Mouse (Mus musculus) ES-Bruce4 (cell line): ENCODE results near the gene Atoh8. TPM values are rescaled to one million over a fixed set of nuclear protein-coding genes. Genes with fewer than 3 reads are reported as not detected.

Experiments used
- H3K27ac ChIP-seq: 2 replicates; pipeline ENCODE4 v1.5.1; 2012; ENCODE audit warnings: low read length, inconsistent platforms; ENCODE audit not compliant: insufficient read depth
- H3K27me3 ChIP-seq: 2 replicates; pipeline ENCODE4 v1.6.1; 2012; ENCODE audit warnings: mild to moderate bottlenecking, low read length, inconsistent platforms; ENCODE audit not compliant: control insufficient read depth, poor library complexity, insufficient read depth, severe bottlenecking
- H3K36me3 ChIP-seq: 2 replicates; pipeline ENCODE4 v1.6.1; 2012; ENCODE audit warnings: inconsistent platforms, mild to moderate bottlenecking, low read length, moderate library complexity; ENCODE audit not compliant: control insufficient read depth, poor library complexity, insufficient read depth, severe bottlenecking
- H3K4me1 ChIP-seq: one replicate; pipeline ENCODE4 v1.8.1; 2011; ENCODE audit warnings: low read length; ENCODE audit not compliant: control insufficient read depth, insufficient read depth
- H3K4me3 ChIP-seq: 2 replicates; pipeline ENCODE4 v1.5.1; 2011; ENCODE audit warnings: low read depth, mild to moderate bottlenecking, low read length
- H3K9ac ChIP-seq: 2 replicates; pipeline ENCODE4 v1.6.1; 2012; ENCODE audit warnings: low read depth, mild to moderate bottlenecking, inconsistent platforms; ENCODE audit not compliant: poor library complexity, severe bottlenecking
- H3K9me3 ChIP-seq: replicated peaks from 2 replicates; pipeline ENCODE4 v1.6.1; 2012; ENCODE audit warnings: mild to moderate bottlenecking, low read length, inconsistent platforms; ENCODE audit not compliant: control insufficient read depth, poor library complexity, insufficient read depth, severe bottlenecking
- CTCF ChIP-seq: IDR thresholded peaks from one replicate; pipeline ENCODE4 v1.8.1; 2011; ENCODE audit warnings: low read depth, low read length
- EP300 ChIP-seq: IDR thresholded peaks from 2 replicates; pipeline ENCODE4 v1.6.1; 2011; ENCODE audit warnings: low read depth, low read length; ENCODE audit not compliant: insufficient read depth
- POLR2A ChIP-seq: IDR thresholded peaks from one replicate; pipeline ENCODE4 v1.8.1; 2011; ENCODE audit warnings: low read length; ENCODE audit not compliant: insufficient read depth
- polyA plus RNA-seq: library from polyadenylated mRNA; stranded (reverse); fragments of >200 nt; gene quantifications from 2 replicates; pipeline ENCODE4 v1.2.4, GENCODE M21; 2011; ENCODE audit warnings: low read depth; ENCODE audit not compliant: missing spikeins, insufficient read depth, insufficient read length

Atoh8 gene
- polyA plus RNA-seq, 1 experiment = not detected

DNA sequence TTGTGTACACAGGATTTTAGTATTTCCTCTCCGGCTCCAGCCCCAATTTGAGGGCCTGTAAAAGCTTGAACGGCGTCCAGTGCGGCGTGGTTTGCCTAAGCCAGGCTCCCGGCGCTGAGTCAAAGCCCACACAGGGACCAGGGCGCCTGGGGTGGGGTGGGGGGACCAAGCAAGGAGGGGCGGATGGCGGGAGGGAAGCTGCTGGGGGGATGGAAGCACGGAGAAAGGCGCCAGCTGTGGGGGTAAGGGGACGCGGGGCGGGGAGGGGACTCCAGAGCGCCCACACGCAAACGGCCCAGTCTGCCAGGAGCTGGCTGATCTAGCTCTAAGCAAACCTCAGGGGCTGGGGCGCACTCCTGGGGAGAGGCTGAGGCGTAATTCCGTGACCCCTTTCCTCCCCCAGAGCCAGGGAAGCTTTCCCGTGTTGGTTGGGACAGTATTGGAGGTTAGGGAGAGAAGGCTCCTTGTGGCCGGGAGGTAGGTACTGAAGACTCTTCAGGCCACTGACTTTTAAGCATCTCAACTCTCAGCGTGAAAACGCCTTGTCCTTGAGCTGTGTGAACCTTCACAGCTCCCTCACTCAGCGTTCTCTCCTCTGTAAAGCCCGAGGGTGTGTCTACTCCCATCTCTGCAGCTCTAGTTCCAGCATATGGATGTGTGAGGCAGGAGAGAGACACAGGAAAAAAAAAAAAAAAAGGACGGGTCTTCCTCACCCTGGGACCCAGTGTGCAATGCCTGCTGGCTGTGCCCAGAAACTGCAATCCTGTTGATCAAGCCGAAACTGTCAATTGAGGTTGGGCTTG, 46.1 kb downstream of the Atoh8 start:
- no peak for TF ChIP-seq EP300
- no peak for TF ChIP-seq CTCF
- TF ChIP-seq POLR2A = no peak
- Histone ChIP-seq H3K27me3 (no peaks in the 10 kb centered on the region), H3K9ac (peak overlapping the region; percentile 42; the same call in 1 of the 2 replicates), H3K36me3 (no peaks in the 10 kb centered on the region), H3K9me3 (no peaks in the 10 kb centered on the region), H3K4me1 (no peaks in the 10 kb centered on the region), H3K27ac (no peak overlapping the region), H3K4me3 (peak overlapping the region; percentile 24; the same call in 1 of the 2 replicates)

DNA sequence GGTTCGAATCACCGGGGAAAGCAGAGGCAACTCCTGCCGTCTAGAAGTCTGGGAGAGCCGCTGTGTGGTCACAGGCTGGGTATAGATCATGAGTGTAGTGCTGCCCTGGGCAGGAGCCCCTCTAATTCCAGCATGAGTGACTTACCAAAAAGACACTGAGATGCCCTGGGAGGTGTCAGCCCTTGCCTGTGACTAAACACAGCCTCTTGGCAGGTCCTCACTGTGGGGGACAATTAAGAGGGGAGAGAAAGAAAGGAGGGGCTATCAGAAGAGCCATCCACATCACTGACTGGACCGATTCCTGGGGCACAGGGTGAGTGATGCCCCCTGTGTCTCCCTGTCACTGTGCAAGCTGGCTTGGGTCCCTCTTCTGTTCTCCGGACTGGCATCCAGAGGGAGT, 48.6 kb downstream of the Atoh8 start:
- Histone ChIP-seq H3K27me3 (no peaks in the 10 kb centered on the region), H3K36me3 (no peaks in the 10 kb centered on the region), H3K9me3 (no peaks in the 10 kb centered on the region), H3K9ac (no peak overlapping the region), H3K4me3 (no peak overlapping the region), H3K4me1 (no peaks in the 10 kb centered on the region), H3K27ac (no peak overlapping the region)
- TF ChIP-seq CTCF = no peak

DNA sequence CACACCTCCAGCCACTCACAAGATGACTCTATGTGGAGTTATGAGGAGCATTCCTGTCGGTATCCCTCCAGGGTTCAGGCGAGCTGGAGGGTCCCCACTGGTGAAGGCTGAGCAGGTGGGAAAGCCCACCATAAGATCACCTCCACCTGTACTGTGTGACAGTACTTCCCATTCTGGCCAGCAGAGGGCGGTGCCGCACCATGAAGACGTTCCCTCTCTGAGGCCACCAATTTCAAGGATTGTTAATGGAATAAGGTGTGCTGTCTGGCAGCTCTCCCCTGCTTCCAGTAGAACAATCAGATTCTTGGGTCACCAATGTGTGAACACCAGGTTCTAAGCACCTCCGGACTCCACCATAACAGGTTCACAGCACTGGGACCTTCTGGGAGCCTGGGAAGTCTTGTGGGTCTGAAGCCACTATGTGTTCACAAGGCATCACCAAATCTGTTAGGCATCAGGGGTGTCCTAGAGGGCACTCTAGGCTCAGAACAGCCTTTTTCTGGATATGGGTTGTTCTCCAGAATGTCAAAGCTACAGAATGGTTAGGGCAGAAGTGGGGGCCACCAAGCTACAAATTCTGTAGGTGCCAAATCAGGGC, 49.4 kb downstream of the Atoh8 start:
- no peak overlapping the region for H3K9ac ChIP-seq
- no peaks in the 10 kb centered on the region for H3K36me3 ChIP-seq
- no peaks in the 10 kb centered on the region for H3K27me3 ChIP-seq
- TF ChIP-seq CTCF (peak; percentile 98), EP300 (no peak), POLR2A (no peak)
- no peaks in the 10 kb centered on the region for H3K4me1 ChIP-seq
- no peaks in the 10 kb centered on the region for H3K9me3 ChIP-seq
- no peak overlapping the region for H3K4me3 ChIP-seq
- no peak overlapping the region for H3K27ac ChIP-seq

DNA sequence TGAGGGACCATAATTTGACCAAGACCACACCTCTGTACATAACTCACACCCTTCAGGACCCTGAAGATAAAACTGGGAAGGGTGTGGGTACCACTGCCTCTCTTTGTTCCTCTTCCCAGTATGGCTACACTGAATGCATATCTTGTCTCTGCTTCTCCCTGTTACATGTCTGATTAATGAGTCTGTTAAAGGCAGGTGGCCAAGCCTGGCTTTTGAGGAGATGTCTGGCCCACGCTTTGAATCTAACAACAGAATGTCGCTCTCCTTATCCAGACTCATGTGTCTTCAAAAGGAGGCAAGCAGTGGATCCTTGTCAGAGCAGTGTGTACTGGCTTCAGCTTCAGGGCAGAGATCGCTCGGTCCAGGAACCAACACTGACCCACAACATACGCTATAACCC, 50.8 kb downstream of the Atoh8 start:
- Histone ChIP-seq H3K27me3 (no peaks in the 10 kb centered on the region), H3K9me3 (no peaks in the 10 kb centered on the region), H3K4me3 (no peak overlapping the region), H3K27ac (no peak overlapping the region), H3K36me3 (no peaks in the 10 kb centered on the region), H3K9ac (no peak overlapping the region), H3K4me1 (no peaks in the 10 kb centered on the region)
- no peak for TF ChIP-seq POLR2A
- TF ChIP-seq CTCF = no peak
- no peak for TF ChIP-seq EP300

DNA sequence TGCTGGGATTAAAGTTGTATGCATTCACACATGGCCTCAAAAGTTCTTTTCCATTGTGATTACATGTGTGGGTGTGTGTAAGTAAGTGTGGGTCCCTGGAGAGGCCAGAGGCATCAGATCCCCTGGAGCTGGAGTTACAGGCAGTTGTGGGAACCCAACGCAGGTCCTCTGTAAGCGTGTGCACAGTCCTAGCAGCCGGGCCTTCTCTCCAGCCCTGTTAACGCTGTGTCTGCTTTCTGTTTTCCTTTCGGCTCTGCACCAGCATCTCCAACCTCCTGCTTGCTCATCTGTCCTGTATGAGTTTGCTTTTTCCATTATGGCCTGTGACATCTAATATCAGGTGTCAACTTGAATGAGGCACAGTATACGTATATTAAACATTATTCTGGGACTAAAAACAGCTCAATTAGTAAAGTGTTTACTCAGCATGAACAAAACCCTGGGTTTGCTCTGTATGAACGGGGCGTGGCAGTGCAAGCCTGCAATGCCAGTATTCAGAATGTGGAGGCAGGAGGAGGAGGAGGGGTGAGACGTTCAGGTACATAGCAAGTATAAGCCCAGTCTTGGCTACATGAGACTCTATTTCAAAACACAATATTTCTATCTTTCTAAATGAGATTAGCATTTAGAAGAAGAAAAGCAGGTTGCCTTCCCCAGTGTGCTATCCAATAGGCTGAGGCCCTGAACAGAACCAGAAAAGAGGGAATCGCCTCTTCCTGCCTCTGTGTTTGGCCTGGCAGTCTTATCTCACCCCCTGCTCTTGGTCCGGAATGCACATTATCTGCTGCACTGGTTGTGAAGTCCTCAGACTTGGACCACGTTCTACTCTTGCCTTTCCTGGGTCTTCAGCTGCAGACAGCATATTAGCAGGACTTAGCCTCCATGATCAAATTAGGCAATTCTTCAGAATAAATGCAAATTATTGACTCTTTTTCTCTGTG, 55.5 kb downstream of the Atoh8 start:
- no peaks in the 10 kb centered on the region for H3K4me1 ChIP-seq
- no peaks in the 10 kb centered on the region for H3K9me3 ChIP-seq
- TF ChIP-seq POLR2A = no peak
- no peak for TF ChIP-seq EP300
- no peak for TF ChIP-seq CTCF
- no peak overlapping the region for H3K9ac ChIP-seq
- H3K36me3 ChIP-seq = no peaks in the 10 kb centered on the region
- H3K27ac ChIP-seq = no peak overlapping the region
- no peak overlapping the region for H3K4me3 ChIP-seq
- H3K27me3 ChIP-seq = no peaks in the 10 kb centered on the region
